Mouse (Mus musculus) gastrocnemius, adult 2 months (tissue): Measurements from ENCODE around the gene Mapkbp1. TPM values are rescaled to one million over a fixed set of nuclear protein-coding genes. Genes with fewer than 3 reads are reported as not detected.
A peak's percentile ranks its signal among the peaks of the same experiment; 100 is the strongest.

Source experiments
- DNase-seq: peaks from one replicate; pipeline ENCODE4 v3.0.0; 2022
- H3K27ac ChIP-seq: fragments of 200-600 bp; 2 replicates; pipeline ENCODE4 v1.8.1; 2022; ENCODE audit warnings: mild to moderate bottlenecking
- H3K4me3 ChIP-seq: fragments of 200-600 bp; 2 replicates; pipeline ENCODE4 v1.8.1; 2022; ENCODE audit warnings: mild to moderate bottlenecking, moderate library complexity
- CTCF ChIP-seq: fragments of 200-600 bp; IDR thresholded peaks from 2 replicates; pipeline ENCODE4 v1.8.1; 2022; ENCODE audit warnings: antibody characterized with exemption, mild to moderate bottlenecking, moderate library complexity
- intact Hi-C: fragments of 180-260 bp; cut with DNase I; formaldehyde crosslinking; loops from one replicate; pipeline ENCODE4 v1.15.1; 2025
- total RNA-seq, 2 experiments: library from RNA; stranded (reverse); gene quantifications; 2 replicates each; pipeline ENCODE4 v1.2.3; 2021

The Mapkbp1 gene
- total RNA-seq, 2 experiments from 2014 or later, result 8.1 to 8.4 TPM

- H3K27ac ChIP-seq, result peak overlapping the region; percentile 76
- intact Hi-C loops, result no loop called here
- H3K4me3 ChIP-seq, result no peak overlapping the region
- no peak for TF ChIP-seq CTCF
- DNase-seq, result no peak
Measured at GRCm38 (mm10) chr2:119994839-119995238, 22.3 kb downstream of the Mapkbp1 start.

- H3K27ac ChIP-seq, result peak overlapping the region; percentile 76
- no peak for DNase-seq
- intact Hi-C loops, result no loop called here
- H3K4me3 ChIP-seq, result no peak overlapping the region
- TF ChIP-seq CTCF, result no peak
Measured at GRCm38 (mm10) chr2:119995391-119996281, 23.1 kb downstream of the Mapkbp1 start.

- no peak for TF ChIP-seq CTCF
- intact Hi-C loops, result no loop called here
- H3K27ac ChIP-seq, result peak overlapping the region; percentile 38
- H3K4me3 ChIP-seq, result no peak overlapping the region
- no peak for DNase-seq
Measured at GRCm38 (mm10) chr2:119997354-119997753, 24.9 kb downstream of the Mapkbp1 start.

GRCm38 (mm10) chr2:119999731-120000130, 27.2 kb downstream of the Mapkbp1 start:
- TF ChIP-seq CTCF, result no peak
- intact Hi-C loops, result loop anchor here (10.0 kb wide), 1 partner anchor 205 kb away; the partner anchor contains the start of gene Tyro3
- no peak for DNase-seq
- Histone ChIP-seq H3K4me3 (no peak overlapping the region), H3K27ac (no peak overlapping the region)

- no peak for DNase-seq
- no peak for TF ChIP-seq CTCF
- Histone ChIP-seq H3K27ac (no peak overlapping the region), H3K4me3 (no peak overlapping the region)
- intact Hi-C loops, result loop anchor here (10.0 kb wide), 1 partner anchor 206 kb away; the partner anchor contains the start of gene Tyro3
Measured at GRCm38 (mm10) chr2:120000882-120001584, 28.5 kb downstream of the Mapkbp1 start.

- intact Hi-C loops, result loop anchor here (10.0 kb wide), 1 partner anchor 207 kb away; the partner anchor contains the start of gene Tyro3
- no peak for TF ChIP-seq CTCF
- H3K27ac ChIP-seq, result no peak overlapping the region
- H3K4me3 ChIP-seq, result no peak overlapping the region
- DNase-seq, result no peak
Measured at GRCm38 (mm10) chr2:120001956-120002355, 29.5 kb downstream of the Mapkbp1 start.

GRCm38 (mm10) chr2:120003970-120004369, 31.5 kb downstream of the Mapkbp1 start:
- DNase-seq, result no peak
- H3K4me3 ChIP-seq, result no peak overlapping the region
- TF ChIP-seq CTCF, result no peak
- intact Hi-C loops, result loop anchor here (10.0 kb wide), 1 partner anchor 209 kb away; the partner anchor contains the start of gene Tyro3
- H3K27ac ChIP-seq, result no peak overlapping the region

- no peak for DNase-seq
- no peak for TF ChIP-seq CTCF
- intact Hi-C loops, result loop anchor here (10.0 kb wide), 1 partner anchor 212 kb away; the partner anchor contains the start of gene Tyro3
- Histone ChIP-seq H3K4me3 (no peak overlapping the region), H3K27ac (peak overlapping the region; percentile 35; the same call in 1 of the 2 replicates)
Measured at GRCm38 (mm10) chr2:120006696-120007095, 34.2 kb downstream of the Mapkbp1 start.

- peak overlapping the region; percentile 48 for H3K27ac ChIP-seq
- intact Hi-C loops, result loop anchor here (10.0 kb wide), 1 partner anchor 213 kb away; the partner anchor contains the start of gene Tyro3
Measured at GRCm38 (mm10) chr2:120007680-120008210, 35.2 kb downstream of the Mapkbp1 start.

GRCm38 (mm10) chr2:120008672-120009071, 36.2 kb downstream of the Mapkbp1 start:
- no peak for TF ChIP-seq CTCF
- no peak overlapping the region for H3K4me3 ChIP-seq
- no peak for DNase-seq
- intact Hi-C loops, result loop anchor here (10.0 kb wide), 1 partner anchor 214 kb away; the partner anchor contains the start of gene Tyro3
- H3K27ac ChIP-seq, result peak overlapping the region; percentile 16; the same call in 1 of the 2 replicates

More at GRCm38 (mm10) chr2:120007680-120008210, 35.2 kb downstream of the Mapkbp1 start:
- DNase-seq, result no peak
- no peak for TF ChIP-seq CTCF
- H3K4me3 ChIP-seq, result no peak overlapping the region

- intact Hi-C loops, result loop anchor here (1.0 kb wide), 1 partner anchor 39 kb away; the partner anchor contains the start of gene Mapkbp1
- Histone ChIP-seq H3K27ac (no peak overlapping the region), H3K4me3 (no peak overlapping the region)
- TF ChIP-seq CTCF, result peak; percentile 85
- DNase-seq, result peak; percentile 68
Measured at GRCm38 (mm10) chr2:120011462-120012200, 39.1 kb downstream of the Mapkbp1 start.

- TF ChIP-seq CTCF, result no peak
- H3K4me3 ChIP-seq, result no peak overlapping the region
- no peak overlapping the region for H3K27ac ChIP-seq
- no peak for DNase-seq
- intact Hi-C loops, result no loop called here
Measured at GRCm38 (mm10) chr2:120012924-120013323, 40.4 kb downstream of the Mapkbp1 start.
